Mouse (Mus musculus): ENCODE data around the gene Adamts12.

DNA sequence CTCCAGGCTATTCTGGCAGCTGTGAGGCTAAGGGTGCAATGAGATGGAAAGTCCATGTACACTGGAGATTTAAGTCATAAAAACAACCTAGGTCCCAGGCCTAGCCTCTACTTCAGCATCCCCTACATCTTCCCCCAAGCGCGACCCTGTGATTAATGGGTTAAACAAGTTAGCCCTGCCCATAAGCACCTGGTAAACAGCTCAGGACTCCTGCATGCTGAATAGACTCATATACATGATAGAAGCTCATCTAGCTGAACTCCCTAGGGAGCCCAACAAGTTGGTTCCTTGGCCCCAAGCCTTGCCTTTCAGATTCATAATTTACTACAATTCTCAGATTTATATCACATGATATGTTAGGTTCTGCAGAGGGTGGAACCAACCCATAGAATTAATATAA lies 292.9 kb downstream of the Adamts12 start:
- TF ChIP-seq CTCF (IDR thresholded peaks at IDR 0.05; ENCODE audit: low read depth) (no peak), EP300 (IDR thresholded peaks at IDR 0.05; ENCODE audit: low read depth) (no peak)

All from liver, postnatal 0 days (tissue).